Mouse (Mus musculus) liver, adult 2 months (tissue): ENCODE results near the gene 4931409K22Rik.

Experiments used
- CTCF ChIP-seq: fragments of 200-500 bp; IDR thresholded peaks from 2 replicates; pipeline ENCODE4 v1.5.1; 2011; ENCODE audit warnings: low read depth, low read length, control low read depth
- POLR2A ChIP-seq: fragments of 200-500 bp; IDR thresholded peaks from 2 replicates; pipeline ENCODE4 v1.6.1; 2011; ENCODE audit warnings: low read length, control low read depth; ENCODE audit not compliant: insufficient read depth; ENCODE audit errors: extremely low read depth

DNA sequence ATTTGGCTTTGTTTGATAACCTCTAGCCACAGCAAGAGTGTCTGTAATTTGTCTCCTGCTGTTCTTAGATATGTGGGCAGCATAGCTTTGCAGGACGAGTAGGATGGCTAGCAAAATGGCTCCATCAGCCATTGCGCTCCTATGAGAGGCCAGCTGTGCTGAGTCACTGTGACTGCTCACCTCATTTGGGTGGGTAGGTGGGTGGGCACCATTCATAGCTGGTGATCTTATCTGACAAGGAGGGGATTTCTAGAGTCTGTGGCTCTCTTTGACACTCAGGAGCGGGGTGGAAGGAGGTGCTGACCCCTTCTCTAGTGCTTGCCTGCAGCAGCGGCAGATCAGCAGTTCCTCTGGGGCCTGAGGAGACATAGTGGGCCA, 30.6 kb upstream of the 4931409K22Rik start:
- no peak for TF ChIP-seq CTCF
- TF ChIP-seq POLR2A: no peak
